Mouse (Mus musculus): ENCODE measurements around the gene Slmap. TPM values are rescaled to one million over a fixed set of nuclear protein-coding genes. Genes with fewer than 3 reads are reported as not detected.

Gene Slmap
- polyA plus RNA-seq (2012; ENCODE audit: low replicate concordance) = 23.6 and 68.1 TPM in 2 replicates

DNA sequence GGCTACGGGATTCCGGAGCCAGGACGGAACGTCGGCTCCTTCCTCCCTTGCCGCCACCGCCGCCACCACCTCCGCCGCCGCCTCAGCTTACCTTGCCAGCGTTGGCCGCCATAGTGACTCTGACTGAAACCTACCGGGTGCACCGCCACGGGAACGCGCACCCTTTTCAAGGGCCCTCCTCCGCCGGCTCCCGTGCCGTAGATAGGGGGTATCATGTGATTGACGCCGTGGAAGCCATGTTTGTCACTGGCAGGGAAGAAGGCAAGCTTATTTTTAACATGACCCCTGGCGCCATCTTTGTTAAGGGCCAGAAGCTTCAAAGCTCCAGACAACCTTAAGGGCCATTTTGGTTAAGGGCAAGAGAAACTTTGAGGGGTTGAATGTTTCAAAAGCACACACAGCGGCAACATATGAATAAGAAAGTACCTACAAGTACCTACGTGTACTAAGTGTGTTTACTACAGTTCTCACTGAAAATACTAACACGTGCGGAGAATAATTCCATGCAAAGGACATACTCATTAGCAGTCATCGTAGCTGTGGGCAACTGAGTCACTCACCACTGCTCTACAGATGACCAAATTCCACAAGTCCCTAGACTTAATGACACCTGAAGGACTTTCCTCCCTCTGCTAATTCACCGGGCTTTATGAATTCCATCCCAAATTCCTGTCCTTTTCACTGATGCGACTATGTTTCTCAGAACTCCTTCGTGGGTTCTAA lies at the start of gene Slmap:
Slmap (minus strand) TSS at position 175 of the 723 bp plus-strand sequence.

DNA sequence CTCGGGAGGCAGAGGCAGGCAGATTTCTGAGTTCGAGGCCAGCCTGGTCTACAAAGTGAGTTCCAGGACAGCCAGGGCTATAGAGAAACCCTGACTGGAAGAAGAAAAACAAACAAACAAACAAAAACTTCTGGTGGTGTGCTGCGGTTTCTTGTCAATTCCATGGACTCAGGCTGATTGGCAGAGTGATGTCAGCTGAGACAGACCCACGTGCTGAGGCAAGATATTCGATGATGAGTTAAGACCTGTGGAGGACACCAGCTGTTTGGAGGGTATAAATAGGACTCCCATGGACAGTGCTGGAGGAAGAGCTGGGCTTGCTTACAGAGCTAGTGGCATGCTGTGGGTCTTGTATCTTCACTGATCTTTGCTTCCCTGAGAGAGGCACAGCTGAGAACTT lies 38.8 kb upstream of the Slmap start, which contains the start of gene Dennd6a:
Dennd6a (plus strand) TSS at position 301 of the 400 bp plus-strand sequence.

Other genes starting within 250 kb of the Slmap start
- 10.4 and 10.6 TPM in 2 replicates for gene Dennd6a, start 38.9 kb upstream of the Slmap start, polyA plus RNA-seq (2012; ENCODE audit: low replicate concordance)
- gene Arf4, start 103.1 kb upstream of the Slmap start, polyA plus RNA-seq (2012; ENCODE audit: low replicate concordance) = 136 and 220 TPM in 2 replicates
- 7.0 and 9.3 TPM in 2 replicates for gene Pde12, start 135.0 kb upstream of the Slmap start, polyA plus RNA-seq (2012; ENCODE audit: low replicate concordance)
- gene Dnah12, start 158.3 kb upstream of the Slmap start, polyA plus RNA-seq (2012; ENCODE audit: low replicate concordance) = 0.01 TPM in 1 of 2 replicates, not detected in the other

All from hematopoietic multipotent progenitor cell, adult 10-12 weeks (in vitro differentiated cells).